Mouse (Mus musculus): ENCODE results near the gene Tfr2. TPM values are rescaled to one million over a fixed set of nuclear protein-coding genes. Genes with fewer than 3 reads are reported as not detected.
"Not testable (repeated sequence)": the region's sequence is repeated elsewhere in the genome, so short reads cannot be mapped to it uniquely, and the experiment has no call there.

The Tfr2 gene
- total and polyA plus RNA-seq, 3 experiments = 52.6 to 193 (median 117) TPM

DNA sequence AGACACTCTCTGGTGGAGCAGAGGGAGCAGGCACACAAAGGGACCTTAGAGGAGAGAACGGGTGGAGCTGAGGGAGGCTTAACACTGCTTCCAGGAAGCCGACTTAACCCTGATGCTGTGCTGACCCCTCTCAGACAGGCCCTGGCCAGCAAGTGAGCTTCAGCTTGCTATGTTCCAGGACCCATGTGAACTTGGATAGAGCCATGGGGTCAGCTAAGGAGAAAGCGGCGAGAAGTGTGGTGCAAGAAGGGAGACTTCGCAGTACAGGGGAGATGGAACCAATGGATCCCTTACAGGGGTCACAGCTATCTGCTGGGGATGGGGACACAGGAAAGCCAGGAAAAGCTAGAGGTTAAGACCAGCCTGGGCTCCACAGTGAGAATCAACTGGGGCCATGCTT, 43.4 kb downstream of the Tfr2 start:
- peaks cover 52% of the 10 kb centered on the region for H3K27me3 ChIP-seq (ENCODE audit: insufficient read depth, low read length)
- H3K4me3 ChIP-seq (ENCODE audit: low read depth, low read length) = no peak overlapping the region
- TF ChIP-seq POLR2AphosphoS5 (IDR thresholded peaks at IDR 0.05; ENCODE audit: insufficient replicate concordance, low read depth, low read length) (no peak), GATA2 (IDR thresholded peaks at IDR 0.05; ENCODE audit: borderline replicate concordance, low read depth, low read length) (no peak), CTCF (IDR thresholded peaks at IDR 0.05; ENCODE audit: low read depth, low read length) (no peak), GATA1 (IDR thresholded peaks at IDR 0.05; ENCODE audit: borderline replicate concordance, low read length) (no peak), TAL1 (conservative IDR thresholded peaks at IDR 0.05; ENCODE audit: low read depth, low read length) (no peak)
- peaks cover 5% of the 10 kb centered on the region for H3K36me3 ChIP-seq (replicated peaks)
- ATAC-seq (ENCODE audit: extremely low read depth, insufficient number of reproducible peaks, low FRiP score, poor library complexity, severe bottlenecking) (no peak), DNase-seq (ENCODE audit: low spot score) (no peak)
- no peaks in the 10 kb centered on the region for H3K9me3 ChIP-seq (replicated peaks)
- peaks cover 41% of the 10 kb centered on the region for H3K4me1 ChIP-seq (ENCODE audit: insufficient read depth, low read depth, low read length)

DNA sequence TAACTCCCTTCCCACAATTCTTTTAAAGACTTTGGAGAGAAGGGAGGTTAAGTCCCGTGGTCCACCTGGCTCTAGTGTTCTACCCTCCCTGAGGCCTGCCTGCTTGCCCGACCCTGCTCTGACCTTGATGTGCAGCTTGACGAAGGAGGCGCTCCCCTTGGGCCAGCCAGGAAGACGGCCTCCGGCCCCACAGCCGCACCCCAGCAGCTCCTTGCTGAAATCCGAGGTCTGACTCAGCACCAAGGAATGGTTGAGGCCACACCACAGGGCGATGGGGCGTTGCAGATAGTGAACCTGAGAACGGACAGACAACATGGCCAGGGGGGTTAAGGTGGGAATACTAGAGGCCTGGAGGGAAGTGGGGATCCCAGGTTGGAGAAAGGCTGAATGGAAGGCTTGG, 43.9 kb downstream of the Tfr2 start, which contains the start of gene Pcolce:
Gene Pcolce (minus strand): TSS at position 235 of the 400 bp plus-strand sequence.
- peaks cover 57% of the 10 kb centered on the region for H3K27me3 ChIP-seq (ENCODE audit: insufficient read depth, low read length)
- peaks cover 5% of the 10 kb centered on the region for H3K36me3 ChIP-seq (replicated peaks)
- H3K4me1 ChIP-seq (ENCODE audit: insufficient read depth, low read depth, low read length) = peaks cover 46% of the 10 kb centered on the region
- H3K9me3 ChIP-seq (replicated peaks) = no peaks in the 10 kb centered on the region
- TF ChIP-seq CTCF (IDR thresholded peaks at IDR 0.05; ENCODE audit: low read depth, low read length) (no peak), POLR2AphosphoS5 (IDR thresholded peaks at IDR 0.05; ENCODE audit: insufficient replicate concordance, low read depth, low read length) (no peak), TAL1 (conservative IDR thresholded peaks at IDR 0.05; ENCODE audit: low read depth, low read length) (no peak), GATA1 (IDR thresholded peaks at IDR 0.05; ENCODE audit: borderline replicate concordance, low read length) (no peak)
- H3K4me3 ChIP-seq (ENCODE audit: low read depth, low read length) = no peak within 1 kb of the TSS; the same call in 1 of the 2 replicates
- DNase-seq (ENCODE audit: low spot score) = no peak
- no peak; the same call in 1 of the 2 replicates for ATAC-seq (ENCODE audit: extremely low read depth, insufficient number of reproducible peaks, low FRiP score, poor library complexity, severe bottlenecking)

DNA sequence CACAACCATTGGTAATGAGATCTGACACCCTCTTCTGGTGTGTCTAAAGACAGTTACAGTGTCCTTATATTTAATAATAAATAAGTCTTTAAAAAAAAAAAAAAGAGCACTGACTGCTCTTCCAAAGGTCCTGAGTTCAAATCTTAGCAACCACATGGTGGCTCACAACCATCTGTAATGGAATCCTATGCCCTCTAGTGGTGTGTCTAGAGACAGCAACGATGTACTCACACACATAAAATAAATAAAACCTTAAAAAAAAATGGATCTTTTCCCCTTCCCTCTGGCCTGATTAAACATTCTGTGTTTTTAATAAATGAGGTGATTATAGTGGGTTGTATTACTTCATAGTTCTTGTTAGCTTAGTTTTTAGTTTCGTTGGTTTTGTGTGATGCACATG, 45.3 kb downstream of the Tfr2 start:
- not testable (repeated sequence) for H3K9me3 ChIP-seq (replicated peaks); DNase-seq (ENCODE audit: low spot score); H3K4me3 ChIP-seq (ENCODE audit: low read depth, low read length); ATAC-seq (ENCODE audit: extremely low read depth, insufficient number of reproducible peaks, low FRiP score, poor library complexity, severe bottlenecking); H3K36me3 ChIP-seq (replicated peaks)
- peaks cover 46% of the 10 kb centered on the region for H3K4me1 ChIP-seq (ENCODE audit: insufficient read depth, low read depth, low read length)
- peaks cover 64% of the 10 kb centered on the region for H3K27me3 ChIP-seq (ENCODE audit: insufficient read depth, low read length)

DNA sequence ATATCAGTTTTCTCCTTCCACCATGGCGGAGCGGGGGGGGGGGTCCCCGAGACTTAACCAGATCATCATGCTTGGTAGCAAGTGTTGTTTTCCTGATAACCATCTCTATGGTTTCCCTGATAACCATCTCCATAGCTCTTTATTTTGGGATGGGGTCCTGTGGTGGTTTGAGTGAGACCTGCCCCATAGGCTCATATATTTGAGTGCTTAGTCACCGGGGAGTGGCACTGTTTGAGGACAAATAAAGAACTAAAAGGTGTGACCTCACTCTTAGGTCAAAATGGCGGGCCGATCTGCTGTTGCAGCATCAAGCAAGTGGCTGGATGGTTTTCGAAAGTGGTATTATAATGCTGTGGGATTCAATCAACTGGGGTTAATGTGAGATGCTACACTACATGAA, 45.7 kb downstream of the Tfr2 start:
- DNase-seq (ENCODE audit: low spot score) = no peak
- Histone ChIP-seq H3K9me3 (replicated peaks) (no peaks in the 10 kb centered on the region), H3K27me3 (ENCODE audit: insufficient read depth, low read length) (peaks cover 64% of the 10 kb centered on the region), H3K4me1 (ENCODE audit: insufficient read depth, low read depth, low read length) (peaks cover 42% of the 10 kb centered on the region), H3K4me3 (ENCODE audit: low read depth, low read length) (no peak overlapping the region), H3K36me3 (replicated peaks) (no peaks in the 10 kb centered on the region)
- no peak for TF ChIP-seq GATA1 (IDR thresholded peaks at IDR 0.05; ENCODE audit: borderline replicate concordance, low read length)
- no peak for ATAC-seq (ENCODE audit: extremely low read depth, insufficient number of reproducible peaks, low FRiP score, poor library complexity, severe bottlenecking)

DNA sequence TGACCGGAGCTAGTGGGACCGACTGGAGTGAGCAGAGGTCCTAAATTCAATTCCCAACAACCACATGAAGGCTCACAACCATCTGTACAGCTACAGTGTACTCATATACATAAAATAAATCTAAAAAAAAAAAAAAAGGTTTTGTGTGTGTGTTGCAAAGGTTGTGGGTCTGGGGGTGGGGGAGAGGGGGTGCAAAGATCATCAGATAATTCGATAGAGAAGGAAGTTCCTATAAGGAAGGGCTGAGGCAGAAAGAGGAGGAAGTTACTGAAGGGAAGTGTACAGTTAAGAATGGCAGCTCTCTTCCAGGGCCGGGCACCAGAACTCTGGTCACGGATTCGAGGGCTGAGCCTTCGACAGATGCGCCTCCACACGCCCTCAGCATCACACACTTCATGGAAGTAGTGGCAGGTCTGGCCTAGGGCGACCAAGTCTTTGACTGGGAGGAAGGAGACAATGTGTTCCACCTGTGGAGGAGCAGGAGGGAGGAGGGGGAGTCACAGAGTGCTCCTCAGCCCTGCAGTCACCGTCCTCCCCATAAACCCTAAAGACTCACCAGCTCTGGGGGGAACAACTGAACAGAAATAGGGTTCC, 54.4 kb downstream of the Tfr2 start:
- TF ChIP-seq GATA1 (IDR thresholded peaks at IDR 0.05; ENCODE audit: borderline replicate concordance, low read length) (no peak), CTCF (IDR thresholded peaks at IDR 0.05; ENCODE audit: low read depth, low read length) (no peak), POLR2AphosphoS5 (IDR thresholded peaks at IDR 0.05; ENCODE audit: insufficient replicate concordance, low read depth, low read length) (no peak)
- Histone ChIP-seq H3K4me3 (ENCODE audit: low read depth, low read length) (no peak overlapping the region), H3K4me1 (ENCODE audit: insufficient read depth, low read depth, low read length) (peaks cover 26% of the 10 kb centered on the region), H3K9me3 (replicated peaks) (no peaks in the 10 kb centered on the region), H3K36me3 (replicated peaks) (no peaks in the 10 kb centered on the region), H3K27me3 (ENCODE audit: insufficient read depth, low read length) (peaks cover 43% of the 10 kb centered on the region)
- no peak for DNase-seq (ENCODE audit: low spot score)
- ATAC-seq (ENCODE audit: extremely low read depth, insufficient number of reproducible peaks, low FRiP score, poor library complexity, severe bottlenecking) = no peak

DNA sequence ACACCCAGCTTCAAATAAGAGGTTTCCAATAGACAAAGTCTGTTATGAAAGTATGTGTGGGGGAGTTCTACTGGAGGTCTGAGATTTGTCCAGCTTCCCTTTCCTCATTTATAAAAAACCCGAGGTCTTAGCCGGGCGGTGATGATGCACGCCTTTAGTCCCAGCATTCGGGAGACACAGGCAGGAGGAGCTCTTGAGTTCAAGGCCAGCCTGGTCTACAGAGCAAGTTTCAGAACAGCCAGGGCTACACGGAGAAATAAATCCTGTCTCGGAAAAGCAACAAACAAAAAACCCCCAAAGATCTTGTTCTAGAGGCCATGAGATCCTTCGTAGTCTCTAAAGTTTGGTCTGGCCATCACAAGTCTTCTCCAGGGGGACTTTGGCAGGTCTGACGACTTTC, 58.4 kb downstream of the Tfr2 start:
- H3K4me3 ChIP-seq (ENCODE audit: low read depth, low read length) = peak overlapping the region; percentile 88
- no peak for DNase-seq (ENCODE audit: low spot score)
- no peaks in the 10 kb centered on the region for H3K9me3 ChIP-seq (replicated peaks)
- no peak for TF ChIP-seq POLR2AphosphoS5 (IDR thresholded peaks at IDR 0.05; ENCODE audit: insufficient replicate concordance, low read depth, low read length)
- TF ChIP-seq GATA1 (IDR thresholded peaks at IDR 0.05; ENCODE audit: borderline replicate concordance, low read length) = no peak
- no peak for TF ChIP-seq GATA2 (IDR thresholded peaks at IDR 0.05; ENCODE audit: borderline replicate concordance, low read depth, low read length)
- TF ChIP-seq CTCF (IDR thresholded peaks at IDR 0.05; ENCODE audit: low read depth, low read length) = no peak
- TF ChIP-seq TAL1 (conservative IDR thresholded peaks at IDR 0.05; ENCODE audit: low read depth, low read length) = no peak
- peaks cover 12% of the 10 kb centered on the region for H3K27me3 ChIP-seq (ENCODE audit: insufficient read depth, low read length)
- no peak for ATAC-seq (ENCODE audit: extremely low read depth, insufficient number of reproducible peaks, low FRiP score, poor library complexity, severe bottlenecking)
- H3K36me3 ChIP-seq (replicated peaks) = peaks cover 30% of the 10 kb centered on the region
- peaks cover 62% of the 10 kb centered on the region for H3K4me1 ChIP-seq (ENCODE audit: insufficient read depth, low read depth, low read length)
